Mouse (Mus musculus) lung, postnatal 0 days (tissue): ENCODE measurements around the gene Ankrd60.

ENCODE experiments used
- CTCF ChIP-seq: IDR thresholded peaks from 2 replicates; pipeline ENCODE4 v1.5.1; 2016; ENCODE audit warnings: antibody characterized with exemption, mild to moderate bottlenecking
- EP300 ChIP-seq: IDR thresholded peaks from 2 replicates; pipeline ENCODE4 v1.6.1; 2016; ENCODE audit warnings: antibody characterized with exemption, mild to moderate bottlenecking, control low read depth

GRCm38 (mm10) chr2:173595374-173595781, 17.2 kb upstream of the Ankrd60 start:
- TF ChIP-seq CTCF (peak; percentile 60), EP300 (no peak)
